Mouse (Mus musculus) embryonic facial prominence, embryonic 11.5 days (tissue): ENCODE measurements around the gene Pkp2. TPM values are rescaled to one million over a fixed set of nuclear protein-coding genes. Genes with fewer than 3 reads are reported as not detected.

Experiments used
- polyA plus RNA-seq: library from polyadenylated mRNA; unstranded; fragments of >200 nt; fragmentation: Nextera tagmentation; extraction: Ambion mirVana; gene quantifications from 2 replicates; pipeline ENCODE4 v1.2.1, GENCODE M21; 2014

Gene Pkp2
- polyA plus RNA-seq, 1 experiment from 2014 or later: 5.1 TPM

Other genes starting within 250 kb of the Pkp2 start
- 41.6 and 47.8 TPM in 2 replicates for gene Yars2, start 89.6 kb downstream of the Pkp2 start, polyA plus RNA-seq
- gene Dnm1l, start 145.6 kb downstream of the Pkp2 start, polyA plus RNA-seq: 66.2 and 75.4 TPM in 2 replicates